Mouse (Mus musculus): Measurements from ENCODE around the gene Coro1b.

- no peak for TF ChIP-seq CTCF (IDR thresholded peaks at IDR 0.05; ENCODE audit: low read depth, low read length)
- no peak for TF ChIP-seq POLR2A (IDR thresholded peaks at IDR 0.05; ENCODE audit: borderline replicate concordance, low read depth, low read length)
Measured at GRCm38 (mm10) chr19:4099837-4100717, 48.3 kb upstream of the Coro1b start, which contains the start of gene Pitpnm1.
